Mouse (Mus musculus) stomach, embryonic 14.5 days (tissue): ENCODE measurements around the gene Dctd. TPM values are rescaled to one million over a fixed set of nuclear protein-coding genes. Genes with fewer than 3 reads are reported as not detected.

Experiments used
- ATAC-seq: fragments of 200-750 bp; cut with Nextera tagmentation; 2 replicates; pipeline ENCODE4 v1.8.0; 2017; ENCODE audit warnings: low read depth, moderate TSS enrichment; ENCODE audit not compliant: insufficient number of reproducible peaks, insufficient read depth, low FRiP score
- H3K27ac ChIP-seq: fragments of 300-500 bp; sonication (generic); 2 replicates; pipeline ENCODE4 v1.5.1; 2014; ENCODE audit warnings: mild to moderate bottlenecking, low read length, moderate library complexity, mixed read lengths
- H3K27me3 ChIP-seq: fragments of 300-500 bp; sonication (generic); 2 replicates; pipeline ENCODE4 v1.6.1; 2014; ENCODE audit warnings: low read length, control low read depth, mixed read lengths; ENCODE audit not compliant: control insufficient read depth, insufficient read depth
- H3K36me3 ChIP-seq: fragments of 300-500 bp; sonication (generic); 2 replicates; pipeline ENCODE4 v1.6.1; 2014; ENCODE audit warnings: mild to moderate bottlenecking, control low read depth, low read length, moderate library complexity, mixed read lengths; ENCODE audit not compliant: control insufficient read depth, insufficient read depth
- H3K4me1 ChIP-seq: fragments of 300-500 bp; sonication (generic); 2 replicates; pipeline ENCODE4 v1.6.1; 2014; ENCODE audit warnings: low read length, control low read depth, mixed read lengths; ENCODE audit not compliant: control insufficient read depth, insufficient read depth
- H3K4me2 ChIP-seq: fragments of 300-500 bp; sonication (generic); replicated peaks from 2 replicates; pipeline ENCODE4 v1.6.1; 2014; ENCODE audit warnings: low read depth, low read length, control low read depth
- H3K4me3 ChIP-seq: fragments of 300-500 bp; sonication (generic); 2 replicates; pipeline ENCODE4 v1.5.1; 2014; ENCODE audit warnings: low read depth, low read length, control low read depth
- H3K9ac ChIP-seq: fragments of 300-500 bp; sonication (generic); replicated peaks from 2 replicates; pipeline ENCODE4 v1.6.1; 2014; ENCODE audit warnings: low read depth, mild to moderate bottlenecking, control low read depth, low read length, moderate library complexity, mixed read lengths
- H3K9me3 ChIP-seq: fragments of 300-500 bp; sonication (generic); 2 replicates; pipeline ENCODE4 v1.6.1; 2016; ENCODE audit warnings: low read depth, low read length, control low read depth; ENCODE audit not compliant: control insufficient read depth
- WGBS: fragments of 180-500 bp; shearing (Covaris S2); extraction: QIAGEN DNeasy Blood & Tissue Kit; methylation state at CpG from one replicate; pipeline ENCODE4 v1.1.7; 2014; 5-methylcytosine and 5-hydroxymethylcytosine counted together
- polyA plus RNA-seq: library from polyadenylated mRNA; unstranded; fragments of >200 nt; fragmentation: Nextera tagmentation; extraction: Ambion mirVana; gene quantifications from 2 replicates; pipeline ENCODE4 v1.2.1, GENCODE M21; 2014

The Dctd gene
- polyA plus RNA-seq, 1 experiment from 2014 or later: 38.5 TPM

GRCm38 (mm10) chr8:48098081-48098639 is 732 bp upstream of the Dctd start:
- H3K9ac ChIP-seq: no peak overlapping the region
- H3K36me3 ChIP-seq: no peaks in the 10 kb centered on the region
- no peaks in the 10 kb centered on the region for H3K27me3 ChIP-seq
- no peaks in the 10 kb centered on the region for H3K9me3 ChIP-seq
- 0 out of 2 replicates have a peak, but pooled peaks cover 2% of the 10 kb centered on the region for H3K4me1 ChIP-seq
- WGBS: 58% methylated on average over 13 of the region's 13 CpGs
- peak overlapping the region; percentile 31; the same call in 1 of the 2 replicates for H3K4me2 ChIP-seq
- no peak overlapping the region for H3K27ac ChIP-seq
- no peak for ATAC-seq
- no peak overlapping the region for H3K4me3 ChIP-seq

DNA sequence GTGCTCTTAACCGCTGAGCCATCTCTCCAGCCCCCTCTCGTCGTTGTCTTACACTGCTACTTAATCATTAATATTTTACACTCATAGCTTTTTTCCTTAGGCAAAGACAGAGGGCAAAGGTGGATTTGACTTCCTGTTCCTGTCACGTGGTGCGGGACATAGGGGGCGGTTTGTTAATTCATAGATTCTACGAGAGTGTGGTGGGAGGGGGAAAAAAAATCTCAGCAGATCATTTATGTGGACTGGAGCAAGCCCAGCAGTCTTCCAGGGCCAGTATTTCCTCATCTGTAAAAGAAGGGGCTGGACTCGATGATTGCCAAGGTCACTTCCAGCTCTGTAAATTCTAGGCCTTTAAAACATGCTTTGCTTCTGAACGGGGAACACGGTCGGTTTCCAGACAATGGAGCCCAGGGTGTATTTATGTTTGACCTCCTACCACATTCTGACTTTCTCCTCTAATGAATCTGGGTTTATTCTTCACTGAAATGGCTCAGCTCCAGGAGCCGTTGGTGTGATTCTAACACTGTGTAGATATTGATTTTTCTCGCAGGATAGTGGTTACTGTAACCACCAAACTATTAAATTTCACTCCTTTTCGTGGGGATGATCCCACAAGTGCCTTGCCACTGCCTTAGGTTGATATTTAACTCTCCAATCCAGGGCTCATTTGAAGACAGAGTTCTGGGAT is 1.4 kb downstream of the Dctd start:
- Histone ChIP-seq H3K36me3 (no peaks in the 10 kb centered on the region), H3K27ac (no peak overlapping the region), H3K4me3 (no peak overlapping the region), H3K9ac (no peak overlapping the region), H3K9me3 (no peaks in the 10 kb centered on the region; the same call in 1 of the 2 replicates), H3K4me1 (0 out of 2 replicates have a peak, but pooled peaks cover 2% of the 10 kb centered on the region), H3K27me3 (no peaks in the 10 kb centered on the region), H3K4me2 (no peak overlapping the region)
- 49% methylated on average over 14 of the region's 14 CpGs for WGBS
- ATAC-seq: no peak

- Histone ChIP-seq H3K36me3 (peaks cover 6% of the 10 kb centered on the region; the same call in 1 of the 2 replicates), H3K4me2 (peak overlapping the region; percentile 87), H3K4me3 (peak overlapping the region; percentile 58), H3K27me3 (no peaks in the 10 kb centered on the region), H3K9ac (0 out of 2 replicates have a peak overlapping the region, but pooled peaks have one; percentile 63), H3K9me3 (no peaks in the 10 kb centered on the region; the same call in 1 of the 2 replicates), H3K27ac (no peak overlapping the region), H3K4me1 (peaks cover 3% of the 10 kb centered on the region; the same call in 1 of the 2 replicates)
- WGBS: 15% methylated on average over 5 of the region's 5 CpGs
- ATAC-seq: peak; percentile 57; the same call in 1 of the 2 replicates
Observed at GRCm38 (mm10) chr8:48109373-48109855, 10.5 kb downstream of the Dctd start.

- Histone ChIP-seq H3K27me3 (no peaks in the 10 kb centered on the region), H3K4me1 (peaks cover 3% of the 10 kb centered on the region; the same call in 1 of the 2 replicates), H3K9ac (peak overlapping the region; percentile 63), H3K36me3 (peaks cover 6% of the 10 kb centered on the region; the same call in 1 of the 2 replicates), H3K9me3 (no peaks in the 10 kb centered on the region), H3K4me3 (peak overlapping the region; percentile 58), H3K4me2 (peak overlapping the region; percentile 87), H3K27ac (peak overlapping the region; percentile 58; the same call in 1 of the 2 replicates)
- under 1% methylated on average over 59 of the region's 61 CpGs for WGBS
- peak; percentile 89 for ATAC-seq
Observed at GRCm38 (mm10) chr8:48109856-48110780, 11.2 kb downstream of the Dctd start.

GRCm38 (mm10) chr8:48114591-48114990 is 15.7 kb downstream of the Dctd start:
- H3K27me3 ChIP-seq: no peaks in the 10 kb centered on the region
- H3K9ac ChIP-seq: no peak overlapping the region
- no peak overlapping the region for H3K27ac ChIP-seq
- H3K9me3 ChIP-seq: peaks cover 3% of the 10 kb centered on the region; the same call in 1 of the 2 replicates
- WGBS: 62% methylated on average over 6 of the region's 6 CpGs
- no peak for ATAC-seq
- H3K4me2 ChIP-seq: no peak overlapping the region
- 0 out of 2 replicates have a peak, but pooled peaks cover 3% of the 10 kb centered on the region for H3K4me1 ChIP-seq
- peaks cover 16% of the 10 kb centered on the region for H3K36me3 ChIP-seq
- H3K4me3 ChIP-seq: no peak overlapping the region

GRCm38 (mm10) chr8:48122991-48123390 is 24.1 kb downstream of the Dctd start:
- Histone ChIP-seq H3K27me3 (no peaks in the 10 kb centered on the region), H3K4me3 (no peak overlapping the region), H3K9ac (no peak overlapping the region), H3K4me1 (no peaks in the 10 kb centered on the region), H3K4me2 (no peak overlapping the region), H3K27ac (no peak overlapping the region), H3K36me3 (peaks cover 10% of the 10 kb centered on the region), H3K9me3 (peaks cover 3% of the 10 kb centered on the region; the same call in 1 of the 2 replicates)
- ATAC-seq: no peak
- 83% methylated on average over 1 of the region's 1 CpGs for WGBS

DNA sequence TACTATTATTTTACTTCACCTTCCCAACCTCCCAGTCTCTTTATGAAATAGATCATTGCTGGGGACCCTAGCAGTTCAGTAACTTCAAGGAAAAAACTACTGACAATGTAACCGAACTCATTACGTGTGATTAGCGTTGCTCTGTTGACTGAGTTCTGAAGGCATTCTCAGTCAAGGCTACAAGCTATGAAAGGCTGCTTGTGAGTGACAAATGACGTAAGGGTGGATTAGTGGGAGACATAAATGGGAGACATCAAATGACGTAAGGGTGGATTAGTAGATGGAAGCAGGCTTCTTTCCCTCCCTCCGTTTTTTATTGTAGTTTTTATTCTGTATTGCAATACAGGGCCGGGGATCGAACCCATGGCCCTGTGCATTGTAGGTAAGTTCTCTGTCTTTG is 26.0 kb downstream of the Dctd start:
- H3K4me2 ChIP-seq: no peak overlapping the region
- H3K9ac ChIP-seq: no peak overlapping the region
- no peaks in the 10 kb centered on the region for H3K9me3 ChIP-seq
- no peaks in the 10 kb centered on the region for H3K27me3 ChIP-seq
- peaks cover 6% of the 10 kb centered on the region; the same call in 1 of the 2 replicates for H3K36me3 ChIP-seq
- no peak overlapping the region for H3K4me3 ChIP-seq
- no peak for ATAC-seq
- H3K27ac ChIP-seq: no peak overlapping the region
- no peaks in the 10 kb centered on the region for H3K4me1 ChIP-seq
- 87% methylated on average over 8 of the region's 8 CpGs for WGBS

DNA sequence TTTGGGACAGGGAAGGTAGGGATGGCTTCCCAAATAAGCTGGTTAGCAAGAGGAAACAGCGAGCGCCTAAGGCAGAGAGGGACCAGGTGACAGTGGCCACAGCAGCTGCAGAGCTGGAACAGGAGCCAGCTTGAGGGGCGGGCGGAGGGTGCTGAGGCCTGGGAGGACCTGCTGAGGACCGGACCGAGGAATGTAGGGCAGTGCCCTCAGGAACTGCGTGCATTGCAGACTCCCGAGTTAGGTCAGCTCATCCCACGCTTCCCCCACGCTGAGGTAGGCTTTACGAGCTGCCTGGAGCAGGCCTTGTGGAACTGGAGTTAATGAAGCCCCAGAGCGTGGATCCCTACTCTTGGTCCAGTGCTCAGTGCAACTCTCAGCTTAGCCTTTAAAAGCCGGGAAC is 28.1 kb downstream of the Dctd start:
- WGBS: 86% methylated on average over 13 of the region's 13 CpGs
- H3K27ac ChIP-seq: no peak overlapping the region
- H3K27me3 ChIP-seq: no peaks in the 10 kb centered on the region
- no peak overlapping the region for H3K4me2 ChIP-seq
- H3K4me1 ChIP-seq: no peaks in the 10 kb centered on the region
- peaks cover 6% of the 10 kb centered on the region; the same call in 1 of the 2 replicates for H3K36me3 ChIP-seq
- H3K4me3 ChIP-seq: no peak overlapping the region
- no peak for ATAC-seq
- H3K9ac ChIP-seq: no peak overlapping the region
- H3K9me3 ChIP-seq: no peaks in the 10 kb centered on the region
